Mouse (Mus musculus): ENCODE results near the gene Adprhl2.
A peak's percentile ranks its signal among the peaks of the same experiment; 100 is the strongest.

The Adprhl2 gene

DNA sequence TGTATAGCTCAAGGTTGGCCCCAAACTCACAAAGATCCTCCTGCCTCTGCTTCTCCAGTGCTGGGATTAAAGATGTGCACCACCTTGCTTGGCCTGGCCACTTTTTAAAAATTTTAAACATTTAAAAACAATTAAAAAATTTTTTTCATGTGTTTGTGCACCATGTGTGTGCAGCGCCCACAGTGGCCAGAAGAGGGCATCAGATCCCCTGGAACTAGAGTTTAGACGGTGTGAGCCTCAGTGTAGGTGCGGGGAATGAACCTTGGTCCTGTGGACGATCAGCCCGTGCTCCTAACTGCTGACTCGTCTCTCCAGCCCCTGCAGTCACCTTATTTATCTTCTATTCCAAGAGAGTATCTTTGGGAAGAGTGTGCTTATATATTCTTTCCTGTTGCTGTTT, 15.4 kb downstream of the Adprhl2 start:
- DNase-seq (ENCODE audit: low read depth), result no peak

DNA sequence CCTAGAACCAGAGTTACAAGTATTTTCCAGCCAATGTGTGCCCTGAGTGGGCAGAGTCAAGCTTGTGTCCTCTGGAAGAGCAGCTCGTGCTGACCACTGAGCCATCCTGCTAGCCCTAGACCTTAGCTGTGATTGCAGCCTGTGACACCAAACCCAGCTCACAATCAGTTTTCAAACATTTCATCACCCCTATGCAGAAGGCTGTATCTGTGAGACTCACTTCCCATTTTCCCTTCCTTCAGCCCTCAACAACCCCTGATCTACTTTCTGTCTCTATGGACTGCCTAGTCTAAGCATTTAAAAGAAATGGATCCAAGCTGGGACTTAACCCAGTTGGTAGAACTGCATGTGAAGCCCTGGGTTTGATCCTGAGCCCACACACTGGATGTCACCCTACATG, 16.1 kb downstream of the Adprhl2 start:
- DNase-seq (ENCODE audit: low read depth), result no peak

DNA sequence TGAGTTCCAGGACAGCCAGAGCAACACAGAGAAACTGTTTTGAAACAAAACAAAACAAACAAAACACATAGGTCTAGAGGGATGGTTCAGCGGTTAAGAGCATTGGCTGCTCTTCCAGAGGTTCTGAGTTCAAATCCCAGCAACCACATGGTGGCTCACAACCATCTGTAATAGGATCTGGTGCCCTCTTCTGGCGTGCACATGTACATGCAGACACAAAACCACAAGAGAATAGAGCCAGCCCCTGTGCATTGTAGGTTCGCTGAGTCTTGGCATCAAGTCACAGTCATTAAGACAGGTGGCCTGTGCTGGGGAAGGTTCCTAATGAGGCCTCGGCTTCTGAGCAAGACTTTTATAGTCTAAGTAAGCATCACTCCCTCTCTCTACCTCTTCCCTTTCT, 17.6 kb downstream of the Adprhl2 start:
- peak; percentile 61 for DNase-seq (ENCODE audit: low read depth)

DNA sequence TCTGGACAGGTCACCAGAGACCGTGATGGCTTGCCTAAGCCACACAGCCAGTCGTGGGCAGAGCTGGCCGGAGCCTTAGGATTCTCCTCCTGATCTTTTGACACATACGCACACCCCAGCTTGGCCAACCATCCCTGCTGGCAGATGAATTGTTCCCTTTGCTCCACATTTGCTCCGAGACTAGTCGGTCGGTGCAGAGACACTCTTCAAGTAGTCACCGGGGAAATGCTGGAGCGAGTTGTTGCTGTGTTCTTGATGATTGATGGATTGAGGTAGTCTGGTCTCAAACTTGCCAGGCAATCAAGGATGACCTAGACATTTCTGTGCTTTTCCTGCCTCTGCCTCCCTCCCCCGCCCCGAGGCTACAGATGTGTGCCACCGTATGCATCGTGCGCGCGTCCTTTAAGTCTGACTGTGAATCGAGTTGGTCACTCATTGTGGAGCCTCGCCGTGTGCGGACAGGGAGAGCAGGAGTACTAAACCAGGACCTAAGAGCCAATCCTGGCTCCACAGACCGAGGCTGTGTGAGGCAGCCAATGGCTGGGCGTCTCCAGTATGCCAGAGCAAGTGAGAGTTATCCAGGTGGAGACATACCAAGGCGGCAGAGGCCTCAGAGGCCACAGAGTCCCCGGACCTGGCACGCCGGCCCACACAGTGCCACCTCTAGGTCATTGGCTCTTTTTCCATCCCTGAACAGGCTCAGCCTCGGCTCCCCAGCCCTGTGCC, 19.8 kb downstream of the Adprhl2 start:
- DNase-seq (ENCODE audit: low read depth), result peak; percentile 36

DNA sequence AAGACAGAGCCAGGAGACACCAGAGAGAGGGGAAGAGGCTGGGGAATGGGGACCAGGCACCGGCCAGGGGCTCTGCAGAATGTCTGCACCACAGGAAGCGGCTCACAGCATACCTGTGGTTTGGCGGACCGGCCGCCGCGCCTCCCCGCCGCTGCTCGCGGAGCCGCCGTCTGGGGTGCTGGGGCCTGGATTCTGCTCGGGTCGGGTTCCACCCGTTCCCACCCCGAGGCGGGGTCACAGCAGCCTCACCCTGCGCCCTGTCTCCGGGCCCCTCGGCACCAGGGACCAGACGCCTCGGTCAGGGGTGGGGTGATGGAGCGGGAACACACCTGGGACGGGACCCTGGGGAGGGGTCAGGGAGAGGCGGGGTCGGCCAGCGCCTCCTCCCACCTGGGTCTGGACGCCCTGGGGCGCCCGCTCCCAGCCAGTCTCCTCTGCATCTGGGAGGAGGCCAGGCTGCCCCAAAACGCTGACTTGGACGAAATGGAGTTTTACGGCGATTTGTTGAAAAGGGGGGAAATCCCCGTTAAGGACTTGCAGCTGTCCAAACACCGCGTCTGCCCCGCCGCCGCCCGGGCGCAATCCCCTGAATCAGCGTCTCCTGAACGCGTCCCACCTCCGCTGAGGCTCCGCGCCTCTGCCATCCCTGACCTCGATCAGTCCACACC, 20.5 kb downstream of the Adprhl2 start:
- peak; percentile 58 for DNase-seq (ENCODE audit: low read depth)

DNA sequence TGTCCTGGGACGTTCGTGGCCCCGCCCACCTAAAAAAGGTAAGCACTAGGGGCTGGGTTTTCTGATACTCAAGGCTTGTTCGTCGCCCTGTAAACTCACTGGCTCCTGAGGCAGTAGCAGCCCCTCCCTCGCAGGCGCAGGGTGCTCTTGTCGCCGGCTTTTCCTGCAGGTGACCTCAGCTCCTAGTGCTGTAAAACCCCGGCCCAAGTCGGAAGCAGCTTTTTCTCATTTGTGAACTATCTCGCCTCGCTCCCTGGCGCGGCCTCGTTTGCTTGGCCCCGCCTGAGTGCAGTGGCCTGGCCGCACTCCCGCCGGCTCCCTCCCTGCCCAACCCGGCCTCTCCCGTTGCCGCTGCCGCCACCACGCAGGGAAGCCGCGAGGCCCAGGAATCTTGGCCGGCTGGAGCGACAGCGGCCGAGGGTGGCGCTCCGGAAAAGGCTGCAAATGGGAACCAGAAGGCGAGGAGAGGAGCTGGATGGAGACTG, 24.8 kb downstream of the Adprhl2 start:
- peak; percentile 62 for DNase-seq (ENCODE audit: low read depth)

DNA sequence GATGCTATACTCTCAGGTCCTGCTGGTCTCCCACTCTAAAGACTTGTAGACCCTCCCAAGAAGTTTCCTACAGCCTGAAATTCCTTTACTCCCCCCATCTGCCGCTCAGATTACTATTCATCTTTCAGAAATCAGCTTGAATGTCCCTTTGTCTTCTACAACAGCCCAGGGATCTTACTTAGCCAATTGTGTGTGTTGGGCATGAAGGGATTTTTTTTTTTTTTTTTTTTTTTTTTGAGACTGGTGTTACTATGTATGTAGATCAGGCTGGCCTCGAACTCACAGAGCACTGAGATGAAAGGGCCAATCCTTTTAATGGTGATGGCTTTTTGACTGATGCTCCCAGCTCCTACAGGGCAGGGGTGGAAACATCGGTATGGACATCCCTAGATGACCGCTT, 25.6 kb downstream of the Adprhl2 start:
- no peak for DNase-seq (ENCODE audit: low read depth)

DNA sequence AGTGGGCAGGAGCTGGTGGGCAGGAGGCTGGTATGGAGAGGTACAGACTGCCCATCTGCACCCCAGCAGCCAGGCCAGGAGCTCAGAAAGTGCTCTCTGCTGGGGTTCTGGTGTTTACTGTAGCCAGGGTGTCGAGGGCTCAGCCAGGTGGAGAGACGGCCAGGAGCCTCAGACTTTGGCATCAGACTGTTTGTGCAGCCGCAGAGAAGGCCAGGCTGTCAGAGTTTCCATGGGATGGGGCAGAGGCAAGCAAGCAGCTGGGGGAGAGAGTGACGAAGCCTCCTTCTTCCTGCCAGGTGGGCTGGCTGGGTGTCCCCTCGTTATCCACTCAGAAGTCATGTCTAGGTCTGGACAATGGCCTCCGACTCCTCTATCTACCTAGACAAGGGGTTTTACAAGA, 26.4 kb downstream of the Adprhl2 start:
- DNase-seq (ENCODE audit: low read depth), result no peak

DNA sequence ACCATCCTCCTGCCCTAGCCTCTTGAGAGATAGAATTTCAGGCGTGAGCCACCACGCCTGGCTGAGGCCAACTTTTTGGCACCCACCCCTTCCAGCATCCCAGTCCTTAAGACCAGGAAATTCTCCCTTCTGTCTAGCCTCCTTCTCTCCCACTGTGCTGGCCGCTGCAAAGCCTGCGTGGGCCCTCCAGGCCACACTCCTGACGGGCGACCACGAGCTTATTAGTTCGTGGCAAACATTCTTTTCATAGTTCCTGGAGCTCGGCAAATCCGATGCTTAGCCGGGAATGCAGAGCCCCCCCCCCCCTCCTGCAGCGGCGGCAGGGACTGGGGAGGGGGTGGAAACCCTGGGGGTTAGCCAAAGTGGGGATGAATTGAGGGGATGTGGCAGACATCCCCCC, 30.3 kb downstream of the Adprhl2 start:
- DNase-seq (ENCODE audit: low read depth), result no peak

DNA sequence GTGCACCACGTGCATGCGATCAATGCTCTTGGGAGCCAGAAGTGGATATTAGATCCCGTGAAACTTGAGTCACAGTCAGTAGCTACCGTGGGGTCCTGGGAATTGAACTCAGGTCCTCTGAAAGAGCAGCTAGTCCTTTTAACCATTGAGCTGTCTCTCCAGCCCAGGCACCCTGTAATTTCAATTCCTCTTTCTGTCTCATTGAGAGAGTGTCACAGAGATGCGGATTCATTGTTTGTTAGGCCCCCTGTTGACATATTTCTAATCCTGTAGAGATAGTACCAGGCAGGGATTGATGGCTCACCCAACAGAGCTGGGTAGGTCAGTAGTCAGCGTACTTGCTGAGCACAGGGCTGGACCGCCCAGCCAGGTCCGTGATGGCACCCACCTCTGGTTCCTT, 31.2 kb downstream of the Adprhl2 start:
- no peak for DNase-seq (ENCODE audit: low read depth)

DNA sequence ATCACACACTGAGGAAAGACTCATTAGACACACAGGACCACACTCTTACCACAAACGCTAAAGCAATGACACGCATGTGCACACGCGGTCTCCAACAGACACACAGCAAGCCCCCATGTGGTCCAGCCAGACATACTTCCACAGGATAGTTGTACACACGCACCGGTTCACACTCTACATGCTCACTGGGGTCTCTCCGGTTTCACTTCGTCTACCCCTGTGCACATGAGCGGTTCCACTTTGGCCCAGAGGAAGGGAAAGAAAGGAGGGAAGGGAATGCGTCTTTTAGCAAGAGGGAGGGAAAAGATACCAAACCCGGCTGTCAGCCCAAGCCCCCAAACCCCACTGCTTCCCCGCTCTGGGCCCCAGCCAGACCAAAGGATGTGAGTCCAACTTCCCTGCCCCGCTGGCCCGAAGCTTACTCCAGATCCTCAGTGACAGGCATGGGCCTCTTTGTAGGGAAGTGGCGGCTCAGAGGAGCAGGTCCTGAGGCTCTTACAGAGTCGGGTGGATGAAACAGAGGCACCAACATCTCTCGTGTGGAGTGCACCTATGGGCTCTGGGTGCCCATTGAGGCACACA, 33.3 kb downstream of the Adprhl2 start:
- no peak for DNase-seq (ENCODE audit: low read depth)

DNA sequence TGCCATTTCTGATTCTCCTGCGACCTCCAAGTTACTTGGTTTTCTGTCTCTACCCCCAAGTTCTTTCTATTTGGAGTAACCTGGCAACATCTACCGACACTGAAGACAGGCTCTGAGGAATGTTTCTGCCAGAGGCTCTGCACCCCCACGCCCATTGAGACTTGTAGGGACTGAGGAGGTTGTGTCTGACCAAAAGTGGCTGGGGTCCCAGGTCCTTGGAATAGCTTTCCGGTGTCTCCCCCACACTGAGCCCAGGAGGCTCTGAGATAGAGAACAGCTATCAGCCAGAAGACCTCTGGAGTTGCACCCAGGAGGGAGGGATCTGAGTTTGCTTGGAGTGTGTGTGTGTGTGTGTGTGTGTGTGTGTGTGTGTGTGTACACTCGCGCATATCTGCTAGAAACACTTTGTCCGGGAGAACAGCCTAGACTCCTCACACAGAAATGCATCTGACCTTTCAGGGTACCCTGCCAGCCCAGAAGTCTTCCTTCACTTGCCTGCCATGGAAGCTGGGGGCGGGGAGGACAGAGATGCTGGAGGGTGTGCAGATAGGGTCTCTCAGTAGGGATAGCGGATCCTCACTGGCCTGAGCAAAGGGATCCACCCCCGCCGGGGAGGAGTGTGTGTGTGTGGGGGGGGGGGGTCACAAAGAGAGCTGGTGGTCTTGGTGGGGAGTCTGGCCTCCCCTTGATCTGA, 34.1 kb downstream of the Adprhl2 start:
- no peak for DNase-seq (ENCODE audit: low read depth)

DNA sequence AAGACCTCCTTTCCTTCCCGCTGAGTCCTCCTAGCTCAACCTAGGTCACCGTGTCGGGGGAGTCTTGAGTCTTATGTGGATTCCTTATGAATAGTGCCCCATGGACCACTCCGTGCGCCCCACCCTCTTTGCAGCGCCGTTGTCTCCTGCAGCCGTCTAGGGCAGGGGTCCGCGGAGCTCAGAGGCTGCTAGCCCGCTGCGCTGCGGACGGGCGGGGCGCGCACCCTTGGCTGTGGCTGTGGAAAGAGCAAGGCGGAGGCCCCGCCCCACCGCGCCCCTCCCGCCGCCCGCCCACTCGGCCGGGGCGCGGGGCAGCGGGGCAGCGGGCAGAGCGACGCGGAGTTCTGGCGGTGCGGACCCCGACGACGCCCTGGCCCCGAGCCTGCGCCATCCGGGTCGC, 35.0 kb downstream of the Adprhl2 start, which contains the start of gene Col8a2:
Gene Col8a2 (plus strand): TSS at position 302 of the 400 bp plus-strand sequence.
- DNase-seq (ENCODE audit: low read depth), result peak; percentile 40

DNA sequence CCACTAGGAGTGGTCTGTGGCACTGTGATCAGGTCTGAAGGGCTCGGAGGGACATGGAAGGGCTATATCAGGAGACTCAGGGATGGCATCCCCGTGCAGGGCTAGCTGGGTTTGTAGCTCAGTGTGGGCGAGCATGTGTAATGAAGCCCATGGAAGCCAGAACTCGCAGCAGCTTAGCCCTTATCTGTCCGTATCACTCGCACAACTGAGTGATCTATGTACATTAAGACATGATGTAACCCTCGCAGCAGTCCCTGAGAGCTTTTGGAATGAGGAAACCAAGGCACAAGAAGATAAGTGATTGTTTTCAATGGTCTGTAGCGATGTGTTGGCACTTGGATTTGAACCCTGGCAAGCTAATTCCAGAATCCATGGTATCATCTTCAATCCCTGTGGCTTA, 37.9 kb downstream of the Adprhl2 start:
- DNase-seq (ENCODE audit: low read depth), result no peak

DNA sequence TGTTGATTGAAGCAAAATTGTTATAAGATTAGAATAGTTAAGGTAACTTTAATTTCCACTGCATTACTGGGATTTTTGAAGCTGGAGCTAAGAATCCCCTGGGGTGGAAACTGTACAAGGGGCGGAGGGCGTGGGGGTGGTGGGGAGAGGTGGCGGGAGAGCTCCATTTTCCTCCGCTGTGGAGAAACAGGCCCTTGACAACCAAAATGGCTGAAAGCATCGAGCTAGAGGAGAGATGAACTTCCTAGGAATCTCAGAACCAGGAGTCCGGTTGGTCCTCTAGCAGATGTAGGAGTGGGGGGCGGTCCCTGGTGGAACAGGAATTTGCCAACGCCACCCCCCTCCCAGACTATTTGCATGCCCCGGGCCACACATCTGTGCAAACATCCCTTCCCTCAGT, 39.8 kb downstream of the Adprhl2 start:
- DNase-seq (ENCODE audit: low read depth), result no peak

DNA sequence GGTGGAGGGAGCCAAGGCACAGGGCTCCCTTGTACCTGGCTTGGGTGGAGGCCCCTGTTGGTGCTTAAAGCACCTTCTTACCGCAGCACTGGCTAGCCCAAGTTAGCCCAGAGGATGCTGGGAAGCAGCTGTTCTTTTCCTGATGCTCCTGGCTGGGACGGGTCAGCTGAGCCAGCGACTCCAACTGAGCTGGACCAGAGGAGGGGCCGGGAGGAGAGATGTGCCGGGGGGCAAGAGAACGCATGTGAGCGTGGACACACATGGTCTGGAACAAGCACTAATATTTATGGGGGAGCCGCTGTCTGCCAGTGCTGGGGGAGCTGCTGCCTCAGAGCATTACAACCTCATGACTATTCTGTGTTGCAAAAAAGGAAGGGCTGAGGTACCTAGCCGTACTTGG, 42.5 kb downstream of the Adprhl2 start:
- no peak for DNase-seq (ENCODE audit: low read depth)

DNA sequence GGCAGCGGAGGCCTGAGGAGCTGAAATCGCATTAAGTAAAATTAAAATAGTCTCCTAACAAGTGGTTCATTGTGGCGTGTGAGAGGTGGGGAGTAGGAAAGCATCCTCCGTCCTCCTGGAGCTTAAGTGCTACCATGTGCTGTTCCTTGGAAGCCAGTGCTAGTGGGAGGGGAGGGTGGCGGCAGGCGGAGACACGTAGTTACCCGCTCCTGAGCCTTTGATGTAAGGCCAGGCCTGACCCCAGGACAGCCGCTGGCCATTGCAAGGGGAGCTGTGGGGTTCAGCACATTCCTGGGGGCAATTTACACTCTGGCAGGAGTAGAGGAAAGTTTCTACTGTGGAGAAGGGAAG, 43.0 kb downstream of the Adprhl2 start:
- DNase-seq (ENCODE audit: low read depth), result no peak

DNA sequence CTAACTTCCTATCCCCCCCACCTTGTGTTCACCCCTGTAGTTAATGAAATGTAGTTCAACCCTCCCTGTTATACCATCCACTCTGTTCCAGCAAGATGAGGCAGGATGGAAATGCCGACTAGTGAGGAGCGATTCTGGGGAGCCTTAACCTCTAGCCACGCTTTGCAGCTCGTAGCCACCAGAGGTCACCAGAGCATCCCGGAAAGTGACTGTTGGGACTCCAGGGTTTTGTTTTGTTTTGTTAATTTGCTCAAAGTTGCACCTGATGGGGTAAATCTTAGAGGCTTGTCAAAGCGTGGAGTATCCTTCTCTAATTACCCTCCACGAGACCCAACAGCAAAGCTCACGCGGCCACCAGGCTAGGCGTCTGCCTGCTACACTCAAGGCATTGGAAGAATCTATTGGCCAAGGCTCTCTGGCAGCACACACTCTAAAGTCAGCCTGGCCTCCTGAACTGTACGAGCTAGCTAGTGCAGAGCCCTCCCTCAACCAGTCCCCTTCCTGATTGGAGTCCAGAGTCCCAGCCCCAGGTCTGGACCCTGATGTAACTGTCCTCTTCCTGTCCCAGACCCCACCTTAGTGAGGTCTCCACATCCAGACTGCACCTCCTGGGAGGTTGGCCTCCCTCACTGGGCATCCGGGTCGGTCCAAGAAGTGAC, 43.5 kb downstream of the Adprhl2 start:
- DNase-seq (ENCODE audit: low read depth), result peak; percentile 81

DNA sequence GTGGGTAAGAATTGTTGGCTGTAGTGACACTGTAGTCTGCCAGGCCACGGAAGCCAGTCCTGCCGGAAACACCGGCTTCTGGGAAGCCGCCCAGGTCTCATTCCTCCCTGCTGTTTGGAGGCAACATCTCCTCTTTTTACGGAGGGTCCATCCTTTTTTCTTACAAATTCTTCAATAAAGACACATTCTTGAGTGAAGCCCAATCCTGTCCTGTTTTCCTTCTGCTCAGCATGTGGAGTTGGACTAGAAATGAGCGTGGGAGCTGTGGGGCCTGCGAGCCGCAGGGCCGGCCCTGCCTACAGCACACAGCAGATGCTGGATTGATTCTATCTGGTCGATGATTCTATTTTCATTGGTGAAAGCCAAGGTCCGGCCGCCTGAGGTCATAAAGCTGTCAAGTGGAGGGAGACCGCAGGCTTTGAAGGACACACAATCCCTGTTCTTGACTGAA, 45.8 kb downstream of the Adprhl2 start:
- DNase-seq (ENCODE audit: low read depth), result no peak

DNA sequence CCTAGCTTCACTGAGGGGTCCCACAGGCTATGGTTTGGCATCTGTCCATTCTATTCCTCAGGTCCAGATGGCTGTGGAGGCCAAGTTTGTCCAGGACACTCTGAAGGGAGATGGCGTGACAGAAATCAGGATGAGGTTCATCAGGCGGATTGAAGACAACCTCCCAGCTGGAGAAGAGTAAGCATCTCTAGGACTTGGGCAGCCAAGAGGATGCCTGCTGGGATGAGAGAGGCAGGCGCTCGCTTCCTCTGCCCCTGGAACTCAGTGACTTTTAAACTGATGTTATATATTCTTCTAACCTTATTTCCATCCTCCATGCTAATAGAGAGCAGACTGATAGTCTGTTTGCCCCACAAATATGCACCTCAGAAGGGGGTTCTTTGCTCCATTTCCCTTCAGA, 46.4 kb downstream of the Adprhl2 start:
- no peak for DNase-seq (ENCODE audit: low read depth)

DNA sequence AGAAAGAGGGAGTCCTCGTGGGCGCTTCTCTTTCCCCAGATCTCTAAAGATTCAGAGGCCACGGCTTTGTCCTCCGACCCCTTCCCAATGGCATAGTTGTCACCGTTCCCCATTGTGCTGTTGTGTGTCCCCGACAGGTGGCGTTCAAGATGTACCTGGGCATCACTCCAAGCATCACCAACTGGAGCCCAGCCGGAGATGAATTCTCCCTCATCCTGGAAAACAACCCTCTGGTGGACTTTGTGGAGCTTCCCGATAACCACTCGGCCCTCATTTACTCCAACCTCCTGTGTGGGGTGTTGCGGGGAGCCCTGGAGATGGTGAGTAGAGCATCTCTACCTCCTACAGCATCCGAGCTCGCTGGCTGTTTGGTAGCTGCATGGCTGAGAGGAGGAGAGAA, 47.8 kb downstream of the Adprhl2 start:
- no peak for DNase-seq (ENCODE audit: low read depth)

DNA sequence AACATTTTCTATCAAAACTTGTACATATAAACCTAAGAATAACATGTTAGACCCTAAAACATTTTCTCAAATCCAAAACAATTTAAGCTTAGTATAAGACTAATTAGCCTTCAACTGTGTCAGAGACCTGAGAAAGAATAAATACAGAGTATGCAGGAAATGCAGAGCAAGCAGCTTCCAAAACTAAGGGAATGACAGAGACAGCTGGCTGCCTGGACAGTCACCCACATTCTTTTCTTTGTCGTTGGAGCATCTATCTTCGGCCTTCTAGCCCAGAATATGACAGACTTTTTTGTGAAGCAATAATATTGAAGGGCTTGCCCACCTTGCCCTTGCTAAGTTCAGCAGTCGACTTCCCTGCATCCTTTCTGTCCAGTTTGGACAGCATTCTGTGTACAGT, 52.2 kb downstream of the Adprhl2 start:
- no peak for DNase-seq (ENCODE audit: low read depth)
